Comparison of ENCODE assay signal across 22 mouse cellular contexts in the genomic region with DNA sequence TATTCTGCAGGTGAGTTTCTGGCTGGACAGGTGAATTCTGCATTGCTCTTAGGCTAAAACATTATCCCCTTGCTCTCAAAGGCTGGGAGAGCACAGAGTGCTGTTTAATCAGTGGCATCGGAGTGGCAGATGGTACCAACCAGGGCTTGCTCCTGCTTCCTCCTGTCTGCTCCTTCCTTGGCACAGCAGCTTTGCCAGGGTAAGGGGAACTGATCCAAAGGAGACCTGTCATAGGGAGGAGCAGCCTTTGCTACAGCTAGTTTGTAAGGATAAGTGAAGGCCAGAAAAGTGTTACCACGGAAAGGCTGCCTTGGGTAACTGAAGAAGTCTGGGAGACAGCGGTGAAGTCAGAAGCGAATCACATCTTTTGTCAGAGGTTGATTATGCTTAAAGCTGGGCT. TPM values are rescaled to one million over a fixed set of nuclear protein-coding genes. Genes with fewer than 3 reads are reported as not detected.
DNase-seq lines count a peak whose midpoint lies in the region; ATAC-seq and TF ChIP-seq lines count a peak whose summit lies in the region.
"Had no signal": no experiment of that assay in that cellular context is flagged by ENCODE, and none has a peak within 500 bp of the region (broad histone marks: within the 10 kb centered on the region; RNA-seq: fewer than 3 reads in every experiment).

No protein-coding gene starts in this region.

- 78% methylated on average over 4 of the region's 4 CpGs for WGBS in forebrain, embryonic 15.5 days
- 89% methylated on average over 4 of the region's 4 CpGs for WGBS in forebrain, embryonic 12.5 days
- 85% methylated on average over 4 of the region's 4 CpGs for WGBS in midbrain, postnatal 0 days
- 83% methylated on average over 4 of the region's 4 CpGs for WGBS in midbrain, embryonic 10.5 days
- 83% methylated on average over 4 of the region's 4 CpGs for WGBS in midbrain, embryonic 15.5 days

- peak overlapping the region; percentile 62 for H3K27ac ChIP-seq in forebrain, embryonic 15.5 days (replicated peaks)
- H3K27ac ChIP-seq in forebrain, embryonic 12.5 days, result no peak overlapping the region
- no peak overlapping the region for H3K27ac ChIP-seq in midbrain, postnatal 0 days (ENCODE audit: low read depth, low read length)
- no peak overlapping the region for H3K27ac ChIP-seq in midbrain, embryonic 10.5 days (replicated peaks)
- no peak overlapping the region for H3K27ac ChIP-seq in midbrain, embryonic 15.5 days
- H3K27ac ChIP-seq: embryonic facial prominence, embryonic 12.5 days; heart, adult 2 months; midbrain, embryonic 13.5 days; neural tube, embryonic 15.5 days had no signal

- H3K9me3 ChIP-seq in forebrain, embryonic 15.5 days, result no peaks in the 10 kb centered on the region
- H3K9me3 ChIP-seq in forebrain, embryonic 12.5 days, result no peaks in the 10 kb centered on the region
- no peaks in the 10 kb centered on the region for H3K9me3 ChIP-seq in midbrain, postnatal 0 days (ENCODE audit: low read length)
- no peaks in the 10 kb centered on the region for H3K9me3 ChIP-seq in midbrain, embryonic 10.5 days (replicated peaks)
- H3K9me3 ChIP-seq in midbrain, embryonic 15.5 days, result no peaks in the 10 kb centered on the region
- H3K9me3 ChIP-seq: embryonic facial prominence, embryonic 12.5 days; midbrain, embryonic 13.5 days; neural tube, embryonic 15.5 days had no signal

- no peak overlapping the region for H3K4me2 ChIP-seq in forebrain, embryonic 15.5 days (replicated peaks)
- no peak overlapping the region for H3K4me2 ChIP-seq in forebrain, embryonic 12.5 days
- H3K4me2 ChIP-seq in midbrain, postnatal 0 days (ENCODE audit: low read depth, low read length, poor library complexity, severe bottlenecking), result no peak overlapping the region
- H3K4me2 ChIP-seq in midbrain, embryonic 15.5 days, result no peak overlapping the region
- H3K4me2 ChIP-seq: embryonic facial prominence, embryonic 12.5 days; midbrain, embryonic 13.5 days; neural tube, embryonic 15.5 days had no signal

- H3K9ac ChIP-seq in forebrain, embryonic 15.5 days (replicated peaks), result no peak overlapping the region
- no peak overlapping the region for H3K9ac ChIP-seq in forebrain, embryonic 12.5 days
- H3K9ac ChIP-seq in midbrain, postnatal 0 days (replicated peaks; ENCODE audit: low read length, poor library complexity, severe bottlenecking), result no peak overlapping the region
- no peak overlapping the region for H3K9ac ChIP-seq in midbrain, embryonic 15.5 days
- H3K9ac ChIP-seq: embryonic facial prominence, embryonic 12.5 days; midbrain, embryonic 13.5 days; neural tube, embryonic 15.5 days had no signal

- peaks cover 14% of the 10 kb centered on the region for H3K4me1 ChIP-seq in forebrain, embryonic 15.5 days
- peaks cover 13% of the 10 kb centered on the region; the same call in 1 of the 2 replicates for H3K4me1 ChIP-seq in forebrain, embryonic 12.5 days
- peaks cover 7% of the 10 kb centered on the region; the same call in 1 of the 2 replicates for H3K4me1 ChIP-seq in midbrain, postnatal 0 days (ENCODE audit: insufficient read depth, low read length)
- H3K4me1 ChIP-seq in midbrain, embryonic 10.5 days, result peaks cover 18% of the 10 kb centered on the region
- peaks cover 8% of the 10 kb centered on the region; the same call in 1 of the 2 replicates for H3K4me1 ChIP-seq in midbrain, embryonic 15.5 days

- no peaks in the 10 kb centered on the region for H3K27me3 ChIP-seq in forebrain, embryonic 15.5 days
- H3K27me3 ChIP-seq in forebrain, embryonic 12.5 days, result no peaks in the 10 kb centered on the region
- H3K27me3 ChIP-seq in midbrain, postnatal 0 days (ENCODE audit: insufficient read depth, low read length), result no peaks in the 10 kb centered on the region
- no peaks in the 10 kb centered on the region for H3K27me3 ChIP-seq in midbrain, embryonic 10.5 days (ENCODE audit: low read depth, poor library complexity, severe bottlenecking)
- H3K27me3 ChIP-seq in midbrain, embryonic 15.5 days (replicated peaks), result no peaks in the 10 kb centered on the region
- H3K27me3 ChIP-seq: embryonic facial prominence, embryonic 12.5 days; midbrain, embryonic 13.5 days; neural tube, embryonic 15.5 days had no signal

- no peak for ATAC-seq in forebrain, embryonic 15.5 days (replicated peaks)
- no peak for ATAC-seq in forebrain, embryonic 12.5 days (ENCODE audit: low FRiP score)
- no peak for ATAC-seq in midbrain, postnatal 0 days (ENCODE audit: low FRiP score)
- no peak for ATAC-seq in midbrain, embryonic 15.5 days (replicated peaks)
- ATAC-seq: midbrain, embryonic 13.5 days had no signal

- no peak overlapping the region for H3K4me3 ChIP-seq in forebrain, embryonic 15.5 days
- no peak overlapping the region for H3K4me3 ChIP-seq in forebrain, embryonic 12.5 days (replicated peaks)
- H3K4me3 ChIP-seq in midbrain, postnatal 0 days (ENCODE audit: low read depth, low read length), result no peak overlapping the region
- no peak overlapping the region for H3K4me3 ChIP-seq in midbrain, embryonic 10.5 days
- H3K4me3 ChIP-seq in midbrain, embryonic 15.5 days, result no peak overlapping the region
- H3K4me3 ChIP-seq: embryonic facial prominence, embryonic 12.5 days; erythroblast, embryonic 14.5 days; heart, adult 2 months; midbrain, embryonic 13.5 days; neural tube, embryonic 15.5 days had no signal

- peak; percentile 53 for DNase-seq in midbrain, postnatal 0 days (ENCODE audit: low spot score)
- no peak for DNase-seq in midbrain, embryonic 10.5 days (ENCODE audit: low spot score)
- peak; percentile 93 to 96 for DNase-seq in cerebellum, postnatal 10 days
- DNase-seq in thymus, postnatal 4 days, result no peak
- no peak for DNase-seq in lung, adult 18-20 months
- DNase-seq: adrenal gland, postnatal 14 days; gastrocnemius, postnatal 14 days; heart, adult 2 months; kidney, adult 18-20 months; kidney, postnatal 10 days; liver; lung, postnatal 10 days; spleen, adult 18-20 months; thymus, postnatal 36 days had no signal

- no peak for TF ChIP-seq CTCF in midbrain, postnatal 0 days (IDR thresholded peaks at IDR 0.05)

- H3K36me3 ChIP-seq in forebrain, embryonic 15.5 days, result no peaks in the 10 kb centered on the region
- H3K36me3 ChIP-seq in forebrain, embryonic 12.5 days (replicated peaks), result no peaks in the 10 kb centered on the region
- no peaks in the 10 kb centered on the region for H3K36me3 ChIP-seq in midbrain, postnatal 0 days (ENCODE audit: insufficient read depth, low read length)
- H3K36me3 ChIP-seq in midbrain, embryonic 10.5 days, result no peaks in the 10 kb centered on the region
- no peaks in the 10 kb centered on the region for H3K36me3 ChIP-seq in midbrain, embryonic 15.5 days (replicated peaks)
- H3K36me3 ChIP-seq: embryonic facial prominence, embryonic 12.5 days; G1E; midbrain, embryonic 13.5 days; neural tube, embryonic 15.5 days had no signal

RNA-seq across cellular contexts. Expression of gene Kctd3, which starts 57.0 kb away (rescaled TPM):
- 44.8 and 45.1 TPM in 2 replicates for polyA plus RNA-seq in forebrain, embryonic 15.5 days (2015; fragmentation: Nextera tagmentation; extraction: Ambion mirVana)
- polyA plus RNA-seq in forebrain, embryonic 12.5 days (2016; fragmentation: Nextera tagmentation; extraction: Ambion mirVana), result 37.9 and 39.4 TPM in 2 replicates
- 86.8 and 90.4 TPM in 2 replicates for total RNA-seq in midbrain, postnatal 0 days (2014; rRNA removed)
- 47.4 and 47.7 TPM in 2 replicates for polyA plus RNA-seq in midbrain, postnatal 0 days (2015; fragmentation: Nextera tagmentation; extraction: Ambion mirVana)
- polyA plus RNA-seq in midbrain, embryonic 10.5 days (2016; fragmentation: Nextera tagmentation; extraction: Ambion mirVana), result 28.6 and 31.1 TPM in 2 replicates
- polyA plus RNA-seq in midbrain, embryonic 15.5 days (2015; fragmentation: Nextera tagmentation; extraction: Ambion mirVana), result 51.5 and 54.5 TPM in 2 replicates

Comparison
In these comparisons a context has a peak if more than half of its experiments do, and no peak if none do; other contexts are left out.
1. DNase-seq: peak in midbrain, postnatal 0 days (single experiment) and cerebellum, postnatal 10 days (2 of 2); none in midbrain, embryonic 10.5 days (single experiment), thymus, postnatal 4 days (single experiment) and lung, adult 18-20 months (0 of 2).